Mouse (Mus musculus) central nervous system, embryonic 11.5 days (tissue): Measurements from ENCODE around the gene Iqcm. TPM values are rescaled to one million over a fixed set of nuclear protein-coding genes. Genes with fewer than 3 reads are reported as not detected.

ENCODE experiments used
- polyA plus RNA-seq: library from polyadenylated mRNA; depleted of rRNA; stranded (reverse); fragments of >200 nt; gene quantifications from 2 replicates; pipeline ENCODE4 v1.2.3, GENCODE M21; 2012; rRNA removed

Iqcm gene
- 0.10 TPM in 1 of 2 replicates, not detected in the other for polyA plus RNA-seq

GRCm38 (mm10) chr8:75448394-75448793 lies at the start of gene Iqcm:
Gene Iqcm, plus strand, starts transcription at chr8:75448694.

DNA sequence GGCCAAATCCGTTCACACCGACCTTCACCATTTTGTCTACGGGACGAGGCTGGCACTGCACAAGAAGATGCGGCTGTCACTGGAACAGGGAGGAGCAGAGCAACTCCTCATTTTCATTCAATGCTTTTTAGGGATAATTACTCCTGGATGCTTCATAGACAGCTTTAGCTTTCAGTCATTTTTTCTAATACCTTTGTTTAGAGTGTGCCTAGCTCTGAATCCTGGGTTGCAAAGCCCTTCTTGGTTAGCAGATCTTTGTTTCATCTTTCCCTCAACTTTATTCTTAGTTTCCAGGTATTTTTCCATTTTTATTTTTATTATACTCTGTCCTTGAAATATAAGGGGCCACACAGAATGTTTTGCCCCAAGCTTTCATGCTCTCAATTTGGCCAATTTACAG lies 42.0 kb upstream of the Iqcm start, which contains the start of gene Gm10358:
Gene Gm10358, minus strand, starts transcription at position 101 of the 400 bp plus-strand sequence.

Other genes with a start within 250 kb of the Iqcm start
- gene Rasd2, start 234.8 kb upstream of the Iqcm start, polyA plus RNA-seq = 0.19 and 0.26 TPM in 2 replicates
- 0.42 and 0.82 TPM in 2 replicates for gene Gm10358, start 42.1 kb upstream of the Iqcm start, polyA plus RNA-seq